Mouse (Mus musculus) spleen, adult 2 months (tissue): ENCODE data around the gene Ccnf. TPM values are rescaled to one million over a fixed set of nuclear protein-coding genes. Genes with fewer than 3 reads are reported as not detected.

Experiments
- DNase-seq, 2 experiments: peaks; one replicate each; pipeline versions ENCODE4 v3.0.0 to v3.0.0-alpha.2; 2012 to 2021; ENCODE audit warnings: low spot score in 2 of 2, low read depth in 1 of 2
- H3K27ac ChIP-seq: fragments of 200-500 bp; 2 replicates; pipeline ENCODE4 v1.5.1; 2012; ENCODE audit warnings: low read length, inconsistent platforms; ENCODE audit not compliant: insufficient read depth
- H3K27me3 ChIP-seq: fragments of 200-500 bp; 2 replicates; pipeline ENCODE4 v1.6.1; 2012; ENCODE audit warnings: mild to moderate bottlenecking, moderate library complexity, low read length, inconsistent platforms; ENCODE audit not compliant: control insufficient read depth, insufficient read depth
- H3K36me3 ChIP-seq: fragments of 200-500 bp; 2 replicates; pipeline ENCODE4 v1.6.1; 2012; ENCODE audit warnings: mild to moderate bottlenecking, low read length, inconsistent platforms; ENCODE audit not compliant: control insufficient read depth, insufficient read depth
- H3K4me1 ChIP-seq: fragments of 200-500 bp; 2 replicates; pipeline ENCODE4 v1.6.1; 2011; ENCODE audit warnings: inconsistent platforms; ENCODE audit not compliant: control insufficient read depth, insufficient read depth, insufficient read length
- H3K4me3 ChIP-seq: fragments of 200-500 bp; 2 replicates; pipeline ENCODE4 v1.5.1; 2011; ENCODE audit warnings: mild to moderate bottlenecking, inconsistent platforms; ENCODE audit not compliant: insufficient read depth, insufficient read length; ENCODE audit errors: extremely low read depth
- CTCF ChIP-seq: fragments of 200-500 bp; IDR thresholded peaks from 2 replicates; pipeline ENCODE4 v1.5.1; 2011; ENCODE audit warnings: mild to moderate bottlenecking, inconsistent platforms; ENCODE audit not compliant: insufficient read depth, insufficient read length, insufficient replicate concordance; ENCODE audit errors: extremely low read depth
- POLR2A ChIP-seq: fragments of 200-500 bp; IDR thresholded peaks from 2 replicates; pipeline ENCODE4 v1.6.1; 2011; ENCODE audit warnings: low read depth, low read length, inconsistent platforms
- WGBS: fragments of 180-500 bp; shearing (Covaris S2); methylation state at CpG from one replicate; pipeline ENCODE4 v1.1.7; 2018; 5-methylcytosine and 5-hydroxymethylcytosine counted together
- polyA plus RNA-seq: library from polyadenylated mRNA; depleted of rRNA; stranded (reverse); fragments of >200 nt; gene quantifications from 2 replicates; pipeline ENCODE4 v1.2.3, GENCODE M21; 2012; rRNA removed

The Ccnf gene
- polyA plus RNA-seq = 9.7 and 11.1 TPM in 2 replicates

DNA sequence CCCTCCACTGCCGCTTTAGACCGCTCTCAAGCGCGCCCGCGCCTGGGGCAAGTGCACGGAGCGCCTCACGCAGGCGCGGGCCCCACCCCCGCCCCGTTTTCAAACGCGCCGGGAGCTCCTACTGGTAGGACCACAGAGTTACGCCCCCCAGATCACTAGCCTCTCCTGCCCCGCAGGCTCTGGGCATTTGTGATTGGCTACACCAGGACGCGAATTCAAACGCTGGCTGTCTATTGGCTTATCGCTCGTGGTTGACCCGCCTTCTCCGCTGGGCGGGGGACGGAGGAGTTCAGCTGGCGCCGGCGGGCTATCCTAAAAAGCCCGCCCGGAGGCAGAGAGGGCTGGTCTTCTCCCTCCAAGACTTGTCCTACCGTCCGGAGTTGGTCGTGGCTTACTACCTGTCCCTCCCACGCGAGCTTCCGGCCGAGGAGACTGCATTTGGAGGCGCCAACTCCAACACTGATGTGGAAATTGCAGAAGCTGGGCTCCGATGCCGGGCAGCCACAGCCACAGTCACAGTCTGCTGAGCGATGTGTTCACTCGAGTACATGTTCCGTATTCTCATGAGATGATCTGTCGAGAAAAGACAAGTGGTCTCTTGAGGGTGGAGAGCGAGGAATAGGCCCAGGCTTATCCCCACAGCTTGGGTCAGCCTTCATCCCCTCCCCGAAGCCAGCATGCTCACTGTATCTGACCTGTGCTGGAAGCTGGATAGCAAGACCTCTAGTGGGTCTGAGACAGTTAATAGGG is at the start of gene Ccnf:
TSS of gene Ccnf (minus strand) at position 165 of the 750 bp plus-strand sequence.
- Histone ChIP-seq H3K27me3 (no peaks in the 10 kb centered on the region), H3K27ac (peak within 1 kb of the TSS; percentile 79), H3K36me3 (no peaks in the 10 kb centered on the region), H3K4me3 (peak within 1 kb of the TSS; percentile 81), H3K4me1 (no peaks in the 10 kb centered on the region)
- DNase-seq = peak; percentile 94
- TF ChIP-seq CTCF = 0 out of 2 replicates have a peak, but pooled peaks have one; percentile 3
- TF ChIP-seq POLR2A = no peak
- under 1% methylated on average over 48 of the region's 48 CpGs for WGBS

DNA sequence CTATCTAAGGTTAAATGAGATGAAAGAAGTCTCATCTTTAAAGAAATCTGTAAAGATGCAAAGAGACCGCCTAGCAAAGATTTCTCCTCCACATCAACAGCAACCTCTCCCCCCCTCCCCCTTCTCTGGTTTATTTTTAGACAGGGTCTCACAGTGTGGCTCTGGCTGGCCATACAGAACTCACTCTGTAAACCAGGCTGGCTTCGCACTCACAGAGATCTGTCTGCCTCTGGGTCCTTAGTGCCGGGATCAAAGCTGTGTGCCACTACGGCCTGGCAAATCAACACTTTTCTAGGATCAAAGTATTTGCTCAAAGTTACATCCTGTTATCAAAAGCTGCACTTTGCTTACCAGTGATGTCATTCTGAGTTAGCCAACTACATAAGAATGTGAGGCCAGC is 49.4 kb upstream of the Ccnf start:
- no peak for TF ChIP-seq CTCF
- no peak for TF ChIP-seq POLR2A
- Histone ChIP-seq H3K27me3 (no peaks in the 10 kb centered on the region), H3K4me3 (no peak overlapping the region), H3K4me1 (no peaks in the 10 kb centered on the region), H3K36me3 (no peaks in the 10 kb centered on the region), H3K27ac (no peak overlapping the region)
- WGBS = 87% methylated on average over 4 of the region's 4 CpGs
- DNase-seq = no peak

GRCm38 (mm10) chr17:24289338-24289737 is 38.1 kb upstream of the Ccnf start:
- H3K36me3 ChIP-seq = no peaks in the 10 kb centered on the region
- WGBS = 41% methylated on average over 5 of the region's 5 CpGs
- no peak for DNase-seq
- H3K27ac ChIP-seq = no peak overlapping the region
- no peak overlapping the region for H3K4me3 ChIP-seq
- no peaks in the 10 kb centered on the region for H3K27me3 ChIP-seq
- TF ChIP-seq CTCF (no peak), POLR2A (no peak)
- H3K4me1 ChIP-seq = no peaks in the 10 kb centered on the region

GRCm38 (mm10) chr17:24288477-24288876 is 37.2 kb upstream of the Ccnf start:
- no peaks in the 10 kb centered on the region for H3K27me3 ChIP-seq
- no peaks in the 10 kb centered on the region for H3K4me1 ChIP-seq
- no peaks in the 10 kb centered on the region for H3K36me3 ChIP-seq
- no peak for TF ChIP-seq POLR2A
- TF ChIP-seq CTCF = no peak
- H3K4me3 ChIP-seq = no peak overlapping the region
- H3K27ac ChIP-seq = no peak overlapping the region
- WGBS = 82% methylated on average over 9 of the region's 9 CpGs
- no peak for DNase-seq

DNA sequence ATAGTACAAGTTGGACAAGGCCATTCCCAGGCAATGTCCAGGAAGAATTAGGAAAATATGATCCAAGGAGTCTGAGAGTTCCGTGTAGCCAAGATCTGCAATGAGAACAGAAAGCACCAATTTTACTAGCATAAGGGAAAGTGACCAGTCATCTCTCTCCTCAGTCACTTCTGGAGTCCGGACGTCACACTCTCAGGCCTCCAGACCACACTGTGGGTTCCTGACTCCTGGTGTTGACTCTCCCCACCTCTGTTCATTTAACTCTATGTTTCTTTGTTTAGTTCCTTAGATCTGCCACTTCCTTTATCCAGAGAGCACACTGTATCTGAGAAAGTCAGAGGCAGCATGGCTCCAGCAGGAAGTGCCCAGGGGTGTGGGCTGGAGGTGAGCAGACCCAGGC is 34.4 kb upstream of the Ccnf start:
- no peak overlapping the region for H3K4me3 ChIP-seq
- TF ChIP-seq CTCF (no peak), POLR2A (no peak)
- no peak overlapping the region for H3K27ac ChIP-seq
- no peaks in the 10 kb centered on the region for H3K4me1 ChIP-seq
- no peaks in the 10 kb centered on the region for H3K27me3 ChIP-seq
- 61% methylated on average over 3 of the region's 3 CpGs for WGBS
- DNase-seq = no peak
- no peaks in the 10 kb centered on the region for H3K36me3 ChIP-seq

DNA sequence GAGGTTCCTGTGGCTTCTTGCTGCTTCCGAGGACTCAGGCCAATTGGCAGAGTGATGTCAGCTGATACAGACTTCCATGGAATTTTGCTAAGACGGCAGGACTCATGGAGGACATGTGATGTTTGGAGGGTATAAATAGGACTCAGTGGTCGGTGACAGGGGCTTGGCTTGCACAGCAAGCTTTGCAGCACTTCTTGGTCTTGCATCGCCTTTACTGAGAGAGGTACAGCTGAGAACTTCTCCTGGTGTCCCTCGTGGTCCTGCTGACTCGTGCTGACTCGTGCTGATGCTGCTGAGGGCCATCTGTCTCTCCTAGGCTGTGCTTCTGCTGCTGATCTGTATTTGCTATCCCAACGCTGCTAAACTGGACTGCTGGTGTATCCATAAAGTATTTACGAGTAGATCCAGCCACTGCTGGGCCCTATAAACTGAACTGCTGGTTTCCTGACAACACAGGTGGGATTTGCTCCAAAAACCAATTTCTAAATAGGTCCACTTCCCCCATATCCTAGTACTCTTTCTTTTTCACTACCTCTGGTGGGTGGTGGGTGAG is 32.1 kb upstream of the Ccnf start:
- Histone ChIP-seq H3K36me3 (no peaks in the 10 kb centered on the region), H3K4me1 (no peaks in the 10 kb centered on the region), H3K27me3 (no peaks in the 10 kb centered on the region), H3K27ac (no peak overlapping the region), H3K4me3 (no peak overlapping the region)
- DNase-seq = no peak
- WGBS = 78% methylated on average over 9 of the region's 9 CpGs
- TF ChIP-seq POLR2A (no peak), CTCF (no peak)

DNA sequence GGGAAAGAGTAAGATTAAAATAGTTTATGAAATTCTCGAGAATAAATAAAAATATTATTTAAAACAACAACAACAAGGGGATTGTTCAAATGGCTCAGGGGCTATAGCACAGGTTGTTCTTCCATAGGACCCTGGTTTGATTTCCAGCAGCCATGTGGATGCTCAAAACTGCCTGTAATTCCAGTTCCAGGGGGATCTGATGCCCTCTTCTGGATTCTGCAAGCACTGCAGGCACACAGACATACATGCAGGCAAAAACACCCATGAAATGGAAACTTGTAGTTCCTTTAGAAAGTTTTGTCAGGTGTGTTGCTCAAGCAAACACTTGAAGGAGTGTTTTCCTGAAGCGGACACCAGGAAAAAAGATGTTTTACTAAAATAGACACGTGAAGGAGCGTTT is 31.4 kb upstream of the Ccnf start:
- no peaks in the 10 kb centered on the region for H3K27me3 ChIP-seq
- TF ChIP-seq CTCF = no peak
- TF ChIP-seq POLR2A = no peak
- WGBS = 84% methylated on average over 4 of the region's 4 CpGs
- H3K4me1 ChIP-seq = no peaks in the 10 kb centered on the region
- no peak overlapping the region for H3K4me3 ChIP-seq
- DNase-seq = no peak
- H3K27ac ChIP-seq = no peak overlapping the region
- no peaks in the 10 kb centered on the region for H3K36me3 ChIP-seq
